Mouse (Mus musculus) liver, embryonic 15.5 days (tissue): ENCODE data around the gene Alppl2. TPM values are rescaled to one million over a fixed set of nuclear protein-coding genes. Genes with fewer than 3 reads are reported as not detected.

Source experiments
- ATAC-seq: fragments of 200-750 bp; cut with Nextera tagmentation; 2 replicates; pipeline ENCODE4 v1.8.0; 2017; ENCODE audit warnings: moderate number of reproducible peaks, mild to moderate bottlenecking, moderate library complexity; ENCODE audit not compliant: insufficient read depth
- H3K27ac ChIP-seq: fragments of 300-500 bp; sonication (generic); replicated peaks from 2 replicates; pipeline ENCODE4 v1.5.1; 2015; ENCODE audit warnings: mild to moderate bottlenecking, inconsistent platforms
- H3K27me3 ChIP-seq: fragments of 300-500 bp; sonication (generic); 2 replicates; pipeline ENCODE4 v1.6.1; 2015; ENCODE audit warnings: mild to moderate bottlenecking, inconsistent platforms
- H3K36me3 ChIP-seq: fragments of 300-500 bp; sonication (generic); replicated peaks from 2 replicates; pipeline ENCODE4 v1.6.1; 2015; ENCODE audit warnings: moderate library complexity, mild to moderate bottlenecking, inconsistent platforms
- H3K4me1 ChIP-seq: fragments of 300-500 bp; sonication (generic); replicated peaks from 2 replicates; pipeline ENCODE4 v1.6.1; 2015; ENCODE audit warnings: inconsistent platforms
- H3K4me2 ChIP-seq: fragments of 300-500 bp; sonication (generic); 2 replicates; pipeline ENCODE4 v1.6.1; 2015; ENCODE audit warnings: moderate library complexity, mild to moderate bottlenecking, inconsistent platforms
- H3K4me3 ChIP-seq: fragments of 300-500 bp; sonication (generic); replicated peaks from 2 replicates; pipeline ENCODE4 v1.5.1; 2015; ENCODE audit warnings: mild to moderate bottlenecking, inconsistent platforms
- H3K9ac ChIP-seq: fragments of 300-500 bp; sonication (generic); 2 replicates; pipeline ENCODE4 v1.6.1; 2015; ENCODE audit warnings: moderate library complexity, mild to moderate bottlenecking, inconsistent platforms
- H3K9me3 ChIP-seq: fragments of 300-500 bp; sonication (generic); replicated peaks from 2 replicates; pipeline ENCODE4 v1.6.1; 2016; ENCODE audit warnings: inconsistent platforms
- WGBS: fragments of 180-500 bp; shearing (Covaris S2); methylation state at CpG from one replicate; pipeline ENCODE4 v1.1.7; 2015; ENCODE audit warnings: mixed read lengths; ENCODE audit not compliant: insufficient replicate concordance; 5-methylcytosine and 5-hydroxymethylcytosine counted together
- polyA plus RNA-seq: library from polyadenylated mRNA; unstranded; fragments of >200 nt; fragmentation: Nextera tagmentation; extraction: Ambion mirVana; gene quantifications from 2 replicates; pipeline ENCODE4 v1.2.1, GENCODE M21; 2015

Gene Alppl2
- polyA plus RNA-seq, 1 experiment from 2014 or later, result not detected

DNA sequence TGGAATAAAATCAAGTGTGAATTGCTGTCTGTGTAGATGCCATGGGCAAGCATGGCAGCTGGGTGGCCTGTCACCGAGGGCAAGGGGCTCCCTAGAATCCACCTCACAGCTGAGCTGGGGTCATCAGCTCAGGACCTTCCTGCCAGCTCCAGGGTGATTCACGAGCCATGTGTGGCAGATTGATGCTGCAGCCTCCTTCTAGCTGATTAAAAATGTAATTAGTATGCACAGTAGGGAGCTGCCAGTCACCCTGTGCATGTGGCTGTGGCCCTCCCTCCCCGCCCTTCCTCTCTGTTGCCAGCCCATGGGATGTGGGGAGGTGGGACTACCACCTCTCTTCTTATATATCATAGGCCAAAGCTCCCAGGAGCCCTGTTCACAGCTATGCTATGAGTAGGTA is 39.7 kb downstream of the Alppl2 start:
- H3K9ac ChIP-seq, result no peak overlapping the region
- no peaks in the 10 kb centered on the region for H3K4me1 ChIP-seq
- H3K27ac ChIP-seq, result no peak overlapping the region
- no peak for ATAC-seq
- H3K27me3 ChIP-seq, result no peaks in the 10 kb centered on the region
- no peaks in the 10 kb centered on the region for H3K9me3 ChIP-seq
- 60% methylated on average over 3 of the region's 3 CpGs for WGBS
- H3K4me3 ChIP-seq, result no peak overlapping the region
- H3K36me3 ChIP-seq, result no peaks in the 10 kb centered on the region
- H3K4me2 ChIP-seq, result no peak overlapping the region

DNA sequence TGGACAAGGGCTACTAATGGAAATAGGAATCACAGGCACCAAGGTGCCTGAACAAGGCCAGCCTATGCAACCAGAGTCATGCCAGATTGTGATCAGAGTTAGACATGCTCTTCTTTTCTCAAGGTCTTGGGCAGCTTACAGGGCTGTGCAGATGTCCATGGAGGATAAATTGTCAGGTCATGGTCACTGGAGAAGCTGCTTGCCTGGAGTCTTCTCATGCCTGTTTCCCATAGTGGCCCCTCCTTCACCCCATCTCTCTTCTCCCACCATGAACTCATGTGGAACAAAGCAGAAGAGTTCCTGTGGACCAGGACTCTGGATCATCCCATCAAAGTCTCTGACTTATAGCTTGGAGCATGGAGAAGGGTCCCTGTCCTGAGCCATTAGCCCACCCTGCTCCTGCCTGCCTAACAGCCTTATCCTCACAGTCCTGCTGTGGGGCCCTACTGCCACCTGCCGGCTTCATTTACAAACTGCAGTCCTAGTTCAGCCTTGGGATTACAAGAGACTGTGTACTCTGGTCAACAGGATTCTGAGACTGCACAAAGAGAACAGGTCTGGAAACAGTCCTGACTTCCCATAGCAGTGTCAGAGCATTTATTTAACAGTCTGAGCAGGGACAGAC is 47.8 kb downstream of the Alppl2 start:
- 0% methylated on average over 1 of the region's 1 CpGs for WGBS

DNA sequence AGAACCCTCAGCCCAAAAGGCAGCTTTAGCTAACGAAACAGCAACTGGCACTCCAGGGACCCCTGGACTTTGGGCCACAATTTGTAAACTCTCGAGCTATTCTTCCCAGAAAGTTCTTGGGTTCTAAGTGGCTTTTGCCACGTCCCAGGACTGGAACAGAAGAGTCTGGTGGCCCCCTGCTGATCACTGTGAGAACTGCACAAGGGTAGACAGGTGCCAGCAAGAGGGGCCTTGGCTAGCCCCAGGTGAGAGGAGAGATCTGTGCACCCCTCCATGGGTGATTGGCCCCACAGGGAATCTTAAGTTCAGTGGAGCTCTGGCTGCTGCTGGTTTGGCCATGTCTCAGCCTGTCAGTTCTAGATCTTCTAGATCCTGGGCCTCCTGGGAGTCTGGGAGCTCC is 48.6 kb downstream of the Alppl2 start:
- H3K4me2 ChIP-seq, result no peak overlapping the region
- ATAC-seq, result no peak
- H3K4me1 ChIP-seq, result no peaks in the 10 kb centered on the region
- no peaks in the 10 kb centered on the region for H3K9me3 ChIP-seq
- WGBS, result 15% methylated on average over 3 of the region's 3 CpGs
- no peak overlapping the region for H3K27ac ChIP-seq
- no peaks in the 10 kb centered on the region for H3K27me3 ChIP-seq
- no peaks in the 10 kb centered on the region for H3K36me3 ChIP-seq
- H3K4me3 ChIP-seq, result no peak overlapping the region
- H3K9ac ChIP-seq, result no peak overlapping the region

More for the DNA sequence above, 47.8 kb downstream of the Alppl2 start:
- no peak overlapping the region for H3K4me3 ChIP-seq
- no peak for ATAC-seq
- no peak overlapping the region for H3K27ac ChIP-seq
- no peaks in the 10 kb centered on the region for H3K9me3 ChIP-seq
- no peaks in the 10 kb centered on the region for H3K36me3 ChIP-seq
- no peak overlapping the region for H3K4me2 ChIP-seq
- H3K9ac ChIP-seq, result no peak overlapping the region
- no peaks in the 10 kb centered on the region for H3K4me1 ChIP-seq
- H3K27me3 ChIP-seq, result no peaks in the 10 kb centered on the region

DNA sequence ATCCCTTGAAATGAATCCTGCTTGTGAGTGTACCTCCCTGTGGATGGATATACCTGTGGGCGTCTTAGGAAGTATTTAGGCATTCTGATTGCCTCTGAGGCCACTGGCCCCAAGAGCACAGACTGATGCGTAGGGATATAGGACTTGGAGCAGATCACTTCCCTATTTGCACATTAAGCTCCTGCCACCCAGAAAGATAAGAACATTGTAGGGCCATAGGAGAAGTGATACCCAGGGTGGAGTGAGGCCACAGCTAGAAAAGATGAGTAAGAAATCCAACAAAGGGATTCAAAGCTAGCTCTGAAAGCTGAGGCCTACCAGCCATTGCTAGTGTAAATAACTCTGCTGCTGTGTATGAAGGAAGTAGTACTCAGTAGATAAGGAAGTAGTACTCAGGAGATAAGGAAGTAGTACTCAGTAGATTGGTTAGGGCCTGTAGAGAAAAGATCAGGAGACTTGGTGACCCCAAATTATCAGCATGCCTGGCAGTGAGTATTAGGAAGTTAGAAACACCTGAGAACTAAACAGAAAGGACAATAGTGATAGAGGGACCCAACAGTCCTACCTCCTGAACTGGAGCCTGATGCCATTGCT is 51.2 kb downstream of the Alppl2 start:
- WGBS, result 52% methylated on average over 2 of the region's 2 CpGs
- Histone ChIP-seq H3K9me3 (no peaks in the 10 kb centered on the region), H3K27ac (no peak overlapping the region), H3K27me3 (no peaks in the 10 kb centered on the region), H3K36me3 (no peaks in the 10 kb centered on the region), H3K9ac (no peak overlapping the region), H3K4me2 (no peak overlapping the region), H3K4me3 (no peak overlapping the region), H3K4me1 (0 out of 2 replicates have a peak, but pooled peaks cover 2% of the 10 kb centered on the region)
- ATAC-seq, result no peak

Other genes starting within 250 kb of the Alppl2 start
- 0.09 and 0.18 TPM in 2 replicates for gene Alpi, start 11.7 kb upstream of the Alppl2 start, polyA plus RNA-seq
- not detected in 2 replicates for gene Akp3, start 35.0 kb upstream of the Alppl2 start, polyA plus RNA-seq
- gene Ecel1, start 66.6 kb upstream of the Alppl2 start, polyA plus RNA-seq, result 0.08 TPM in 1 of 2 replicates, not detected in the other
- gene Prss56, start 93.4 kb upstream of the Alppl2 start, polyA plus RNA-seq, result not detected in 2 replicates
- gene Chrnd, start 100.7 kb upstream of the Alppl2 start, polyA plus RNA-seq, result 0.36 and 0.45 TPM in 2 replicates
- gene Chrng, start 114.7 kb upstream of the Alppl2 start, polyA plus RNA-seq, result 0.89 and 1.1 TPM in 2 replicates
- 69.4 and 73.3 TPM in 2 replicates for gene Eif4e2, start 124.0 kb upstream of the Alppl2 start, polyA plus RNA-seq
- gene Efhd1, start 174.4 kb upstream of the Alppl2 start, polyA plus RNA-seq, result 0.05 TPM in 1 of 2 replicates, not detected in the other
- gene Gigyf2, start 237.1 kb upstream of the Alppl2 start, polyA plus RNA-seq, result 17.9 and 18.0 TPM in 2 replicates